Mouse (Mus musculus) E14TG2a.4 (cell line): ENCODE data around the gene Poln.

ENCODE experiments used
- CTCF ChIP-seq: conservative IDR thresholded peaks from 2 replicates; pipeline ENCODE4 v1.5.1; 2014; ENCODE audit warnings: low read length
- NANOG ChIP-seq: IDR thresholded peaks from 2 replicates; pipeline ENCODE4 v1.6.1; 2014; ENCODE audit warnings: borderline replicate concordance, low read length, mixed read lengths
- POU5F1 ChIP-seq: IDR thresholded peaks from 2 replicates; pipeline ENCODE4 v1.6.1; 2014; ENCODE audit warnings: low read length, borderline replicate concordance

DNA sequence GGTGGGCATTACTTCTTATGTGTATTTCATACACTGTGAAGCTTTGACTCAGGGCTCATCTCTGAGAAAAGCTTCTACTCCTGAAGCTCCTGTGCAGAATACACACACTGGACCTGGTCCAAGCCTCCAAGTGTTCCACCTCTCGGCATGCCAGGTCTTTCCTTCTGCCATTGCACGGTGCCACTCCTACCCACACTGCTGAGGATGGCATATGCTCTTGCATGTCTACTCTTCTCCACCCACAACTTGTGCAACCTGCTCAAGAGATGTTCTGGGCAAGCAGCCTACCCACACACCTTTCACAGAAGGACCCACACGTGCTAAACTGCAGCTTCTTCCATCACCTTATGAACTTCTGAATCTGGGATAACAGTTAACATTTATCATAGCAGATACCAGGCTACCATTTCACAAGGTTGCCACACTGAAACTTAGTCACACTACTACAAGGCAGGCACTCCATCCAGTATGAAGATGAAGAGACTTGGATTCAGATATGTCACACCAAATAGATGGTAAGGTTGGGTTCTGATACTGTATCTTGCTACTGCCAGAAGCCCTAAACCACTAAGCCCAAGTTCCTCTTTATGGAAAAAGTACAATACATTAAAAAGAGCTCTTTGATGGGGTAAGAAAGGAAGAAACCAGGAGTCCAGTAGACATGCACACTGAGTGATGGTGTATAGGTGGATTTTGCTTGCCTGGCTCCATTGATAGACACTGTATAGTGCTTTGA, 50.0 kb downstream of the Poln start:
- TF ChIP-seq CTCF = no peak
- TF ChIP-seq POU5F1 = no peak
- no peak for TF ChIP-seq NANOG
